8 mouse cellular contexts compared by ENCODE assay signal in the genomic region with DNA sequence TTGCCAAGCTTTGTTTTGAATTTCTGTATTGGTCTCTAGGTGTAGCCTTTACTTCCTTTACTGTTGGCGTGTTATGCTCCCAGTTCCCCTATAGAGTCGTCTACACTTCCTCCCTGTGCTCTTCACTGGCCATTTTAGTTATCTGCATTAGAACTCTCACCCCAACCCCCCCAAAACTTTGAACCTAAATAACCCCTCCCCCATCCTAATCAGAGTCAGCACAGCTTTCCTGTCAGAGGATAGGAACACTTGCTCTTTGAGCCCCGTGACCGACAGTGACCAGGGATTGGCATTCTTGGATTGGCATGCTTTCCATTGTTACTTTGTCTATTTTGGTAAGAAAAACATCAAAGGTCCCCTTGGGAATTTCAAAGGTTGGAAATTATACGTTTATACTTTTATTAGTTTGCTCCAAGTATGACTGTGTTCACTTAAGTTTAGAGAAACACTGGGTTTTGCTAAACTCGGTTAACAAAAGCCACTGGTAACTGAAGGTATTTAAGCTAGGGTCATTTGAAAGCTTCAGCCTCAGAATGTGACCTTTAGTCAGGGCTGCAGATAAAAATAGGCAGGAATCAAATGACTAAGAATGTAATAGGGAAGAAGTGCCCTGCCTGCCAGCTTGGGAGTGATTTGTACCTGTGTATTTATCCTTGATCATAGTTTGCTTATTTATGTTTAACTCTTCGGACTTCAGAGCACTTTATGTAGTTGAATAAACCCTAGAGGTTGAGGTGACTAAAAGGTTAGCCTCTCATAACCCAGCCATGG. TPM values are rescaled to one million over a fixed set of nuclear protein-coding genes. Genes with fewer than 3 reads are reported as not detected.
DNase-seq lines count a peak whose midpoint lies in the region; ATAC-seq and TF ChIP-seq lines count a peak whose summit lies in the region.
"Had no signal": no experiment of that assay in that cellular context is flagged by ENCODE, and none has a peak within 500 bp of the region (broad histone marks: within the 10 kb centered on the region; RNA-seq: fewer than 3 reads in every experiment).

No protein-coding gene starts in this region.

- peak; percentile 21 to 38 for DNase-seq in heart, postnatal 14 days
- no peak for DNase-seq in left cerebral cortex, postnatal 14 days (ENCODE audit: low spot score in 2 of 2)
- DNase-seq in urinary bladder, postnatal 10 days (ENCODE audit: low spot score) = no peak
- DNase-seq in adrenal gland, postnatal 4 days (ENCODE audit: low spot score in 2 of 2) = no peak

- H3K27ac ChIP-seq in ES-Bruce4 (ENCODE audit: insufficient read depth, low read length) = peak overlapping the region; percentile 98
- peak overlapping the region; percentile 68 for H3K27ac ChIP-seq in liver, embryonic 15.5 days (replicated peaks)

- H3K9me3 ChIP-seq in ES-Bruce4 (replicated peaks; ENCODE audit: control insufficient read depth, insufficient read depth, low read length, poor library complexity, severe bottlenecking) = no peaks in the 10 kb centered on the region
- H3K9me3 ChIP-seq in liver, embryonic 15.5 days (replicated peaks) = no peaks in the 10 kb centered on the region

- H3K4me3 ChIP-seq in C2C12 (ENCODE audit: insufficient read depth, poor library complexity, severe bottlenecking) (no peak overlapping the region), ES-Bruce4 (ENCODE audit: low read depth, low read length) (peak overlapping the region; percentile 66)
- H3K4me3 ChIP-seq in liver, embryonic 15.5 days (replicated peaks) = peak overlapping the region; percentile 97

- TF ChIP-seq CTCF in C2C12 (IDR thresholded peaks at IDR 0.05; ENCODE audit: control insufficient read depth, insufficient read depth, insufficient read length) (no peak), ES-Bruce4 (IDR thresholded peaks at IDR 0.05; ENCODE audit: low read depth, low read length) (no peak)

- H3K4me1 ChIP-seq in ES-Bruce4 (ENCODE audit: control insufficient read depth, insufficient read depth, low read length) = peaks cover 3% of the 10 kb centered on the region
- peaks cover 78% of the 10 kb centered on the region for H3K4me1 ChIP-seq in liver, embryonic 15.5 days (replicated peaks)

- peaks cover 51% of the 10 kb centered on the region for H3K36me3 ChIP-seq in C2C12 (ENCODE audit: control insufficient read depth, insufficient read depth)
- H3K36me3 ChIP-seq in ES-Bruce4 (ENCODE audit: control insufficient read depth, insufficient read depth, low read length, poor library complexity, severe bottlenecking) = peaks cover 55% of the 10 kb centered on the region
- peaks cover 60% of the 10 kb centered on the region for H3K36me3 ChIP-seq in liver, embryonic 15.5 days (replicated peaks)

- TF ChIP-seq EP300 in ES-Bruce4 (IDR thresholded peaks at IDR 0.05; ENCODE audit: insufficient read depth, low read depth, low read length) = no peak

- ATAC-seq in liver, embryonic 15.5 days (ENCODE audit: insufficient read depth) = no peak; the same call in 1 of the 2 replicates

- H3K4me2 ChIP-seq in liver, embryonic 15.5 days = peak overlapping the region; percentile 77

- H3ac ChIP-seq in C2C12 (ENCODE audit: control insufficient read depth, insufficient read length, low read depth) = peak overlapping the region; percentile 18

- H3K79me2 ChIP-seq in C2C12 (ENCODE audit: control insufficient read depth, insufficient read depth) = peaks cover 98% of the 10 kb centered on the region

- peaks cover 70% of the 10 kb centered on the region for H3K79me3 ChIP-seq in C2C12 (ENCODE audit: low read depth)

- 20% methylated on average over 7 of the region's 7 CpGs for WGBS in liver, embryonic 15.5 days (ENCODE audit: insufficient replicate concordance)

- intact Hi-C loops in heart, postnatal 14 days (cut with DNase I) = no loop called here
- intact Hi-C loops in left cerebral cortex, postnatal 14 days (cut with DNase I) = no loop called here

- H3K9ac ChIP-seq in ES-Bruce4 (ENCODE audit: low read depth, poor library complexity, severe bottlenecking) = peak overlapping the region; percentile 98
- H3K9ac ChIP-seq in liver, embryonic 15.5 days = peak overlapping the region; percentile 40

- no peak for TF ChIP-seq POLR2A in ES-Bruce4 (IDR thresholded peaks at IDR 0.05; ENCODE audit: insufficient read depth, low read length)

- no peaks in the 10 kb centered on the region for H3K27me3 ChIP-seq in C2C12 (ENCODE audit: control insufficient read depth, insufficient read depth, insufficient read length)
- no peaks in the 10 kb centered on the region for H3K27me3 ChIP-seq in ES-Bruce4 (ENCODE audit: control insufficient read depth, insufficient read depth, low read length, poor library complexity, severe bottlenecking)
- H3K27me3 ChIP-seq in liver, embryonic 15.5 days = no peaks in the 10 kb centered on the region

TF ChIP-seq in C2C12, 6 proteins besides CTCF, POLR2A, EP300 and RAD21:
- TF ChIP-seq CEBPB (IDR thresholded peaks at IDR 0.05; ENCODE audit: low read depth) = no peak
TF ChIP-seq in C2C12: peak in this region for 0.

RNA-seq across cellular contexts. Expression of a gene that starts 3.5 kb away (rescaled TPM):
- polyA plus RNA-seq in C2C12 (2012; fragmentation: generic; extraction: Trizol) (46.4 TPM), ES-Bruce4 (2011; ENCODE audit: insufficient read depth, insufficient read length, low read depth, missing spikeins) (247 and 264 TPM in 2 replicates)
- total RNA-seq in heart, postnatal 14 days (2021) = 100 to 1,000 TPM; 161 to 165 TPM
- polyA plus RNA-seq in liver, embryonic 15.5 days (2015; fragmentation: Nextera tagmentation; extraction: Ambion mirVana) = 34.8 and 39.0 TPM in 2 replicates
- total RNA-seq in left cerebral cortex, postnatal 14 days (2021) = 10 to 100 TPM; 58.6 to 69.2 TPM
- 100 to 1,000 TPM; 151 to 152 TPM for total RNA-seq in adrenal gland, postnatal 4 days (2021)

RNA-seq across cellular contexts. Expression of a gene that starts 25.6 kb away (rescaled TPM):
- polyA plus RNA-seq in C2C12 (2012; fragmentation: generic; extraction: Trizol) (3.1 TPM), ES-Bruce4 (2011; ENCODE audit: insufficient read depth, insufficient read length, low read depth, missing spikeins) (6.9 and 10.1 TPM in 2 replicates)
- 10 to 100 TPM; 48.3 to 57.2 TPM for total RNA-seq in heart, postnatal 14 days (2021)
- polyA plus RNA-seq in liver, embryonic 15.5 days (2015; fragmentation: Nextera tagmentation; extraction: Ambion mirVana) = 0.79 and 1.0 TPM in 2 replicates
- 1 to 10 TPM; 2.0 TPM for total RNA-seq in left cerebral cortex, postnatal 14 days (2021)
- 1 to 10 TPM; 7.5 to 8.1 TPM for total RNA-seq in adrenal gland, postnatal 4 days (2021)
- total RNA-seq: hematopoietic stem cell, adult 5-6 weeks had no signal

RNA-seq across cellular contexts. Expression of a gene that starts 37.3 kb away (rescaled TPM):
- polyA plus RNA-seq in C2C12 (2012; fragmentation: generic; extraction: Trizol) (42.0 TPM), ES-Bruce4 (2011; ENCODE audit: insufficient read depth, insufficient read length, low read depth, missing spikeins) (67.4 and 68.5 TPM in 2 replicates)
- total RNA-seq in heart, postnatal 14 days (2021) = 10 to 100 TPM; 62.5 to 63.7 TPM
- polyA plus RNA-seq in liver, embryonic 15.5 days (2015; fragmentation: Nextera tagmentation; extraction: Ambion mirVana) = 32.7 and 35.9 TPM in 2 replicates
- total RNA-seq in left cerebral cortex, postnatal 14 days (2021) = 100 to 1,000 TPM; 332 to 337 TPM
- 10 to 100 TPM; 79.6 to 82.2 TPM for total RNA-seq in adrenal gland, postnatal 4 days (2021)

Comparison
In these comparisons a context has a peak if more than half of its experiments do, and no peak if none do; other contexts are left out.
1. DNase-seq: peak in heart, postnatal 14 days (2 of 2); none in left cerebral cortex, postnatal 14 days (0 of 2), urinary bladder, postnatal 10 days (single experiment) and adrenal gland, postnatal 4 days (0 of 2).
2. RNA of a gene that starts 25.6 kb away (total RNA-seq): 48.3 to 57.2 TPM in heart, postnatal 14 days; 7.5 to 8.1 TPM in adrenal gland, postnatal 4 days and 2.0 TPM in left cerebral cortex, postnatal 14 days; every median in the first group is over 4 times any median in the second.
3. RNA of a gene that starts 37.3 kb away (total RNA-seq): 332 to 337 TPM in left cerebral cortex, postnatal 14 days; 79.6 to 82.2 TPM in adrenal gland, postnatal 4 days and 62.5 to 63.7 TPM in heart, postnatal 14 days; every median in the first group is over 4 times any median in the second.